Mouse (Mus musculus): Measurements from ENCODE around the gene Hoxa11. TPM values are rescaled to one million over a fixed set of nuclear protein-coding genes. Genes with fewer than 3 reads are reported as not detected.

The Hoxa11 gene
- total RNA-seq, 2 experiments from 2014 or later, result not detected

GRCm38 (mm10) chr6:52272766-52273655, 27.4 kb upstream of the Hoxa11 start:
- no peak for TF ChIP-seq CTCF (conservative IDR thresholded peaks at IDR 0.05)
- no peak overlapping the region for H3K27ac ChIP-seq
- no peak overlapping the region for H3K4me3 ChIP-seq
- DNase-seq (ENCODE audit: low spot score in 2 of 2), result no peak

DNA sequence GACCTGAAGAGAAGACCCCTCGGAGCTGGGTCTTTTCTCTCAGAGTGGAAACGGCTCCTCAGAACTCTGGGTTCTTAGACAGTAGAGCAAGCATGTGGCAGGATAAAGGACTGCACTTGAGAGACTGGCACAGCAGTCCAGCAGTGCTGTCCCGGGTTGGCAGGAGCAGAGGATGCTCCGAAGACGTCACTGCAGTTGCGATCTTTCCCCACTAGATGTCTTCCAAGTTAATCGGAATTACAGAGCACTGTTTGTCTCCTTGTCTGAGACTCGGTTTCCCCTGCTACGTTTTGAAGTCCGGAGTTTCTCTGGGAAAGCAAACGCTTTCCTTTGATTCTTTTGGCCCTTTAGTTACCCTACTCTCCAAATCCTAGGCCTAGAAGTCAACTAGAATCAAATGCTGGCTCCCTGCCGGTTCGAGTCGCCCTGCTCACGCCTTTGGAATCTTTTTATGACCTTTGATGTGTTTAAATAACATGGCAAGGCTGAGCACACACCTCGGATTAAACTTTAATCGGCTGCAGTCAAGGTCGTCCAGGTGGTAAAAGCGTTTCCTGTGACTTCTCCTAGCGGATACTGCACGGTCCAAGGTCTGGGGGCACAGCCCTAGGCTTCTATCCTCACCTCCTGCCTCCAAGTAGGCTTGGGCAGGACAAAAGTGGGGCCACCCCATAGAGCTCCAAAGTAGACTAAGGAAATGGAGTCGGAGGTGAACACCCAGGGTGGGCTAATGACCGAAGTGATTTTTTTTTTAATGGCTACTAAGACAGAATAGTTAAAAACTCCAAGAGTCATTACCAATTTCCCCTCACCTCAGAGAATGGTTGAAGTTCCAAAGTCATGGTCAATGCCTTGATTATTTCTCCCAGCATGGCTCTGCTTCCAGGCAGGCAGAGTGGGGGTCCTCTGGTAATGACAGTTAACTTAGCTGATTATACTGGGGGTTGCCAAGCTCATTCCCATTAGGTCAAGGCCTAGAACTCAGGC, 25.2 kb upstream of the Hoxa11 start:
- DNase-seq (ENCODE audit: low spot score in 2 of 2), result peak; percentile 27 to 53
- no peak overlapping the region for H3K27ac ChIP-seq

DNA sequence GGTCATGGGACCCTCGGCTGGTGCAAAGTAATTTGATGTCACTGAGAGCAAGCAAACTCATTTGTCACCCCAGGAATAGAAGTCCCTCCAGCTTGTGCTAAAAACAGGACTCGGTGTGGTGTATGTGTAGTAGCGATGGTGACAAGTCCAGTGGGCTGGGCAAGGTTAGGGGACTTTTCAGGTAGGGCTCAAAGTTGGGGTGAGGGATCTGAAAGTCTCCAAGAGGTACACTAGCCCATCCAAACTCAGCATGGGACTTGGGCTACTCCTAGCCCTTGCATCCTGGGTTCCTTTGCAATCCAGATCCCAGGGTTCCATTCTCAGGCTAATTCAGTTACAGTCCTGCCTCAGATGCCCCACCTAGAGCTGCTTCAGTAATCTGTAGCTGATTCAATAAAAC, 23.1 kb upstream of the Hoxa11 start:
- Histone ChIP-seq H3K27ac (no peak overlapping the region), H3K4me3 (no peak overlapping the region)
- no peak for DNase-seq (ENCODE audit: low spot score in 2 of 2)
- TF ChIP-seq CTCF (conservative IDR thresholded peaks at IDR 0.05), result no peak

More for the DNA sequence above, 25.2 kb upstream of the Hoxa11 start:
- H3K4me3 ChIP-seq, result no peak overlapping the region
- peak; percentile 92 for TF ChIP-seq CTCF (conservative IDR thresholded peaks at IDR 0.05)

DNA sequence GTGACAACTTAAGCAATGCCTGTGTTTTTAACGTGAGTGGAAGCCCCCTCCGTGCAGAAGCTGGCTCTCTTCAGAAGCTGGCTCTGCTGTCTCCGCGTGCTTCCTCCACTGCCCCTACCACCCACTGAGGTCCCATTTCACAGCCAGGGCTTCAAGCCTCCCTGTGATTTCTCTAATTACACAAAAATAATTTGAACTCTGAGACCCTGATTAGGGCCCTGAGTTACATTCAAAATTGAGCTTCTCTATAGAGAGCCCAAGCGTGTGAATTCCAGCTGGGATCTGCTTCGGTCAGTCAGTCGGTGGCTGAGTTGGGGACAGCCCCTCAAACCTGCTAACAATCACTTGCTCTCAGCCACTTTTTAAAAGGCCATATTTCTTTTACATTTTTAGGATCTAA, 22.7 kb upstream of the Hoxa11 start:
- DNase-seq (ENCODE audit: low spot score in 2 of 2), result no peak
- H3K27ac ChIP-seq, result no peak overlapping the region
- no peak for TF ChIP-seq CTCF (conservative IDR thresholded peaks at IDR 0.05)
- no peak overlapping the region for H3K4me3 ChIP-seq

DNA sequence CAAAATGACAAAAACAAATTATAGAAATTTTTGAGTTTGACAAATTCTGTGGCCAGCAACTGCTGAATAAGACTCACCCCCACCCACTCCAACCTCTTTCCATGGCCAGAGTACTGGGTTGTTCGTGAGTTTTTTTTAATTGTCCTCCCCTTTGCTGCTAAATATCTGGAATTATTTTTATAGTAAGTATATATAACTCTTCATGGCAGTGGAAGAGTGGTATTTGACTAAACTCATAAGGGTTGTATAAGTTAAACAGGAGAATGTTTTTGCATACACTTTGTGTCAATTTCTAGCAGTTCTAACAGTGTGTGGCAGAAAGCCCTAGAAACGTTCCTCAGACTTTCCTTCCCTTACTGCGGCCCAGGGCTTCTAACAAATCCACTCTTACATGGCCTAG, 22.1 kb upstream of the Hoxa11 start:
- H3K27ac ChIP-seq, result no peak overlapping the region
- TF ChIP-seq CTCF (conservative IDR thresholded peaks at IDR 0.05), result no peak
- H3K4me3 ChIP-seq, result no peak overlapping the region
- no peak for DNase-seq (ENCODE audit: low spot score in 2 of 2)

- TF ChIP-seq CTCF (conservative IDR thresholded peaks at IDR 0.05), result no peak
- Histone ChIP-seq H3K4me3 (no peak overlapping the region), H3K27ac (no peak overlapping the region)
- DNase-seq (ENCODE audit: low spot score in 2 of 2), result no peak
Measured at GRCm38 (mm10) chr6:52267221-52267620, 21.6 kb upstream of the Hoxa11 start.

DNA sequence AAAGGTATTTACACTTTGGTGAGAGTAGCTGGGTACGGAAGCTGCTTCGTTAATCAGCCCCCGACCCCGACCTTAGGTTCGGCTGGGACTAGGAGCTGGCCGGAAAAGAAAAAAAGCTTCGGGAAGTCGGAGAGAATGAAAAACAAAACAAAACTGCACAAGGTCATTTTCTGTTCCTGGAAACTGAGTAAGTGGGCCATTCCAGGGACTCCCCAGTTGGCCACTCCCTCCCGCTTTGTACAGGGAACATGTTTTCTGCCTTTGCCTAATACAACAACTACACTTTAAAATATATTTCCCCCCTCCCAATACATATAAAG, 21.0 kb upstream of the Hoxa11 start:
- TF ChIP-seq CTCF (conservative IDR thresholded peaks at IDR 0.05), result no peak
- H3K27ac ChIP-seq, result no peak overlapping the region
- no peak for DNase-seq (ENCODE audit: low spot score in 2 of 2)
- H3K4me3 ChIP-seq, result no peak overlapping the region

GRCm38 (mm10) chr6:52265913-52266665, 20.5 kb upstream of the Hoxa11 start:
- Histone ChIP-seq H3K4me3 (no peak overlapping the region), H3K27ac (no peak overlapping the region)
- no peak for TF ChIP-seq CTCF (conservative IDR thresholded peaks at IDR 0.05)
- no peak for DNase-seq (ENCODE audit: low spot score in 2 of 2)

- H3K27ac ChIP-seq, result no peak overlapping the region
- no peak overlapping the region for H3K4me3 ChIP-seq
- TF ChIP-seq CTCF (conservative IDR thresholded peaks at IDR 0.05), result no peak
- DNase-seq (ENCODE audit: low spot score in 2 of 2), result no peak
Measured at GRCm38 (mm10) chr6:52265306-52265912, 19.8 kb upstream of the Hoxa11 start.

DNA sequence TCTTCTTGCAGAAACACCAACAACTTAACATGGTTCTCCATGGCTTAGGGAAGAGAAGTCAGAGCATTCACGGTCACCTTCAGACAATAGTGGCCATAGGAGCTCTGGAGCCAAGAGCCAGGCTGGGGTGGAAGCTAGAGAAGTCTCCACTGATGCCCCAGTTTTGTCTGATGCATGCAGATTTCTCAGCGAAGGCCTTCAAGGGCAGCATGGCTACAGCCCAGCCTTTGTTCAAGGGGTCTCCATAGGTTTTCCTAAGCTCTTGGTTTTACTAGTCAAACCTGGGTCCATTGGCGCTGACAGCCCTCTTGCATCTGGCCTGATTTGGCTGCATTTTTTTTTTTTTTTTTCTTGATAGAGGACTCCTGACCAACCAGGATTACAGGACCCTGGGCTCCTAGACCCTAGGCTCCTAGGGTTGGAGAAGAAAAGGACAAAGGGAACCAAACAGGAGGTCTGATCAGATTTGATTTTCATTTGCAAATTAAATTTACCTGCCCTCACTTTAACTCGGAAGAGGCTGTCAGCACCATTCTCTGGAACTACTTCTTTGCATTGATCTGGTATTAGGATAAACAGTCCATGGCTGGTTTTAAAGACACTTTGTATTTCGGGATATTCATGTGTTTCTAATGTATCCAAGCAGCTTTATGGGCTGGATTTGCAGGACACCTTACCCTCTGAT, 18.6 kb upstream of the Hoxa11 start:
- Histone ChIP-seq H3K27ac (no peak overlapping the region), H3K4me3 (no peak overlapping the region)
- DNase-seq (ENCODE audit: low spot score in 2 of 2), result no peak
- no peak for TF ChIP-seq CTCF (conservative IDR thresholded peaks at IDR 0.05)

GRCm38 (mm10) chr6:52263321-52263585, 17.6 kb upstream of the Hoxa11 start:
- Histone ChIP-seq H3K4me3 (no peak overlapping the region), H3K27ac (no peak overlapping the region)
- DNase-seq (ENCODE audit: low spot score in 2 of 2), result no peak
- no peak for TF ChIP-seq CTCF (conservative IDR thresholded peaks at IDR 0.05)
